Mouse (Mus musculus) megakaryocyte progenitor cell, adult 5-6 weeks (primary cell): ENCODE measurements around the gene Trim46. TPM values are rescaled to one million over a fixed set of nuclear protein-coding genes. Genes with fewer than 3 reads are reported as not detected.
A peak's percentile ranks its signal among the peaks of the same experiment; 100 is the strongest.
"Not testable (repeated sequence)": the region's sequence is repeated elsewhere in the genome, so short reads cannot be mapped to it uniquely, and the experiment has no call there.

ENCODE experiments used
- ATAC-seq: replicated peaks from 2 replicates; pipeline ENCODE4 v1.8.0; 2016; ENCODE audit warnings: mild to moderate bottlenecking, moderate TSS enrichment, inconsistent platforms; ENCODE audit not compliant: poor library complexity
- total RNA-seq, 2 experiments: library from RNA; stranded (forward) in 1 of 2; stranded (reverse) in 1 of 2; fragments of 157-497, 149-512 nt in 1 of 2; fragments of 200-1000 nt in 1 of 2; gene quantifications; 2 replicates each; pipeline versions ENCODE4 v1.2.3 to v1.2.4; 2015 to 2017

The Trim46 gene
- total RNA-seq, 2 experiments from 2014 or later, result 0.12 to 1.2 TPM

GRCm38 (mm10) chr3:89236516-89236915, 9.6 kb downstream of the Trim46 start:
- no peak for ATAC-seq

DNA sequence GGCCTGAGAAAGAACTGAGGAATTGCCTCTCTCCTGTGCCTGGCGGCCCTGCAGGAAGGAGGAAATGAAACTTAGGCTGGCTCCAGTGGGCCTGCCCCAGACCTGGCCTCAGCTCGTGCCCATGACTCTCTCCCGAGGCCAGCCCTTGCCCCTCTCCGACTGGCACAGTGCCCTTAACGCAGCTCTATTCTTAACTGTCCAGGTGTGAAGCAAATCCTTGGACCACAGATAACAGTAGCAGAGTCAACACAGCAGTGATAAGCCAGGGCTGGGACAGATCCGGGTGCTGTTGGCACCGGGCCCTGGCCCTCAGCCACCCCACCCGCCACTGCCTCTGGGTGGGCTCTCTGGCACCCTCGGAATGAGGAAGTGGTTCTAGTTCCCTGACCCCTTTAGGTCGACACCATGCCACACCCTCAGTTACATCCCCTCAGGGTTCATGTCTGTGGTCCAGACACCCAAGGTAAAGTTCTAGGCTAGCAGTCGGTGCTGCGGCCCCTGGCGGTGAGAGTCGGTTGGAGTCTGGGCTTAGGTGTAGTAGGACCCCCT, 12.5 kb downstream of the Trim46 start:
- ATAC-seq, result peak; percentile 73

- ATAC-seq, result no peak
Measured at GRCm38 (mm10) chr3:89232614-89233013, 13.5 kb downstream of the Trim46 start.

DNA sequence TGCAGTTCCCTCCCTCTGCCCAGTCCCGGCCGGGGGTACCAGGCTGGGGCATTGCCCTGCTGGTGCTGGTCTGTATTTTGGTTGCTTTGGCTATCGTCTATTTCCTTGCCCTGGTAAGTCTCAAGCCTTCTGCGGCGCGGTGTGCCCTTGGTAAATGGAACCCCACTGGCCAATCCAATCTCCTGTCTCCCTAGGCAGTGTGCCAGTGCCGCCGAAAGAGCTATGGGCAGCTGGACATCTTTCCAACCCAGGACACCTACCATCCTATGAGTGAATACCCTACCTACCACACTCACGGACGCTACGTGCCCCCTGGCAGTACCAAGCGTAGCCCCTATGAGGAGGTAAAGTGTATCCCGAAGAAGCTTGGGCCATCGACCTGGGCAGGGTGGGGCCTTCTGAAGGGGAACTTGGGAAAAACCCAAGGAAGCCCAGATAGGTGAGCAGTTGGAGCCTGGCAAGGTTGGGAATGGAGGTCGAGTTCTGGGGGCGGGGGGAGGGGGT, 14.3 kb downstream of the Trim46 start:
- no peak for ATAC-seq

GRCm38 (mm10) chr3:89231345-89231744, 14.8 kb downstream of the Trim46 start:
- ATAC-seq, result no peak

- ATAC-seq, result no peak
Measured at GRCm38 (mm10) chr3:89230561-89230960, 15.5 kb downstream of the Trim46 start.

- no peak for ATAC-seq
Measured at GRCm38 (mm10) chr3:89229276-89229675, 16.8 kb downstream of the Trim46 start.

DNA sequence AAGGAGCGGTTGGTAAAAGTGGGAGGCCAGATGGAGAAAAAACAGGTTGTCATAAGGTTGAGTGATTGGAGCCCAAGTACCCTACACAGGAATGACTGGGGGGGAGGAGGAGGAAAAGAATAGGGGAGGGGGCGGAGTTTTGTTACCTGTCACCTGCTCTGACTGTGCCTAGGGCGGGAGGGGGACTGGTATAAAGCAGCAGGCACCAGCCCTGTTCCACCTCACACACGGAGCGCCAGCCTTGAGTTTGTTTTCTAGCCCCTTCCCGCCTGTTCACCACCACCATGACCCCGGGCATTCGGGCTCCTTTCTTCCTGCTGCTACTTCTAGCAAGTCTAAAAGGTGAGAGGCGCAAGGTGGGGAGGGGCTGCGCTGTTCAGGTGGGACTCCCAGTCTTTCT, 17.3 kb downstream of the Trim46 start, which contains the start of gene Muc1:
TSS of gene Muc1 (plus strand) at position 222 of the 400 bp plus-strand sequence.
- ATAC-seq, result no peak

- peak; percentile 85 for ATAC-seq
Measured at GRCm38 (mm10) chr3:89228180-89228549, 17.9 kb downstream of the Trim46 start.

DNA sequence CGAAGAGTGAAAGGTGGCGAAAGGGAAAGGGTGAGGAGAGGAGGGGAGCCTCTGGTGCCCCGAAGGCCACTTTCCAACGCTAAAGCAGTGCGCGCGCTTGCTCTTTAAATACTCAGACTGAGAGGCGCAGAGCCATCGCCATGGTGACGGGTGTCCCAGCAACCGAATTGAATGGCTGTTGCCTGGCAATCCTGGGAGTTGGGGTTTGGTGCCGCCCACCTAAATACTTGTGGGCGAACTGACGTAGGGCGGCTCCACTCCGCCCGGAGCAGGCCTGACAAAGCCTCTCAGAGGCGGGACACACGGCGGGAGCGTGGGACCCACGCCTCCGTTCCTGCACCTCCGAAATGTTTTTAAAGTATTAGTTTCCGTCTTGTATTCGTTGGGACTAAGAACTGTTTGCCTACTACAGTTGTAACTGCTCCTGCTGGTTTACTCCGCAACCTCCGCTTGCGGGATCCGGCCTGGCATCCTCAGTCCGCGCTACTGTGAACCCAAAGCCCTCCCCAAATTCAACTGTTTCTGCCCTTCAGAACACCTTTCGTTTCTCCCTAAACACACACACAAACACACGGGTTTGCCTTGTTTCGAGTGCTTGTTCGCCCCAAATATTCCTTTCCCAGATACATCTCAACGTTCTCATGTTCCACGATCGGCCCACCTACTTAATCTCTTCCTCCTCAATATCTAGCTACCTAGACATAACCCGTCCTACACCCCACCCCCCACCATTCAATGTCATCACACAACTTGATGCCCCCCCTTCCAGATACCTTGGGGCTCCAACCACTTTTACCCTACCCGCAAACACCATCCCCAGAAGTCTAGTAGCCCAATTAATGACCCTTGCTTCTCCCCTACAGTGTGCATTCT, 18.6 kb downstream of the Trim46 start:
- ATAC-seq, result peak; percentile 68

- ATAC-seq, result no peak
Measured at GRCm38 (mm10) chr3:89226900-89227299, 19.2 kb downstream of the Trim46 start, which contains the start of gene Mtx1. Gene Mtx1, minus strand, starts transcription at chr3:89227088.

GRCm38 (mm10) chr3:89226361-89226760, 19.7 kb downstream of the Trim46 start:
- no peak for ATAC-seq

GRCm38 (mm10) chr3:89225918-89226317, 20.2 kb downstream of the Trim46 start:
- ATAC-seq, result no peak

DNA sequence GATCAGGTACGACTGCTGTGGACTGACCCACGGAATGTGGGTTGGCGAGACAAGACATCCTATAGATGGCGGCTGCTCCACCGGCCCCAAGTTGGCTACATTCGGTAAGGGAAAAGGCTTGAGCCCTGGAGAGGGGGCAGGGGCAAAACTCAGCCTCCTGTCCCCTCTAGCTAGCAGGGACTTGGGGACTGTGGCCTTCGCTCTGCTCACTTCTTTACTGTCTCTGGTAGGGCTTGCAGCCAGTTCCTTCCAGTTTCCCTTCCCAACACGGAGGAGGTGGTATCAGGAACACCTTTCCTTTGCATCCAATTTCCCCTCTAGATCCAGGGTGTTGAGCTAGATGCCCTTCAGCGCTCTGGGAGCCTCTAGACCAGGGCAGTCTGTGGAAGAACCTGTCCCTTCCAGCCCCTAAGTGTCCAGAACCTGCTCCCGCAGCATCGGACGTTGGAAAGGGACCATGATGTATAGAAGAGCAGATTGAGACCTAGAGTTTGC, 20.7 kb downstream of the Trim46 start:
- no peak for ATAC-seq

DNA sequence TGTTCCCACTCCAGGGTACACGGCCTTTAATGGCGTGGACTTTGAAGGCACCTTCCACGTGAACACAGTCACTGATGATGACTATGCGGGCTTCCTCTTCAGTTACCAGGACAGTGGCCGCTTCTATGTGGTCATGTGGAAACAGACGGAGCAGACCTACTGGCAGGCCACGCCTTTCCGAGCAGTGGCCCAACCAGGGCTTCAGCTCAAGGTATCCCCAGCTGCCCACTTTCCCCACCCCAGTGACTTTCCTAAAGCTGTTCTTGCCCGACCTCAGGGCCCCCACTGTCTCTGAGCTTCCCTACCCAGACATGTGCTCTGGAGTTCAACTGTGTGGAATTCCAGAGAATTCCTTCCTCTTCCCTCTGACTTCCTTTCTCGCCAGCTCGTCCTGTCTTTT, 21.3 kb downstream of the Trim46 start:
- ATAC-seq, result no peak

GRCm38 (mm10) chr3:89221167-89221566, 24.9 kb downstream of the Trim46 start:
- ATAC-seq, result no peak

DNA sequence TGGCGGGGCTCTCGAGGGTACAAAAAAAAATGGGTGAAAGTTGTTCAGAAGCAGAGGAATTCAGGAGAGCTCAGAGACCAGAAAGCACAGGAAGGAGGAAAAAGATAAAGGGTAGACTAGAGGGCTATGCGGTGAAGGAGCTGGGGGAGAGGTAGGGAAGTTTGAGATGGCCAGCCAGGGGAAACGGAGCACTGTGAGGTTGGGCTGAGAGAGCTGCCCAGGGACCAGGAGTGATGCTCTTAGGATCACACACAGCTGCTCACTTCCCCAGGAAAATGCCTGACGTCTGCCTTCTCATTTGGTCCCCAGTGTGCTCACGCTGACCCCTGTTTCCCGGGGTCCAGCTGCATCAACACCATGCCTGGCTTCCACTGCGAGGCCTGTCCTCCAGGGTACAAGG, 26.6 kb downstream of the Trim46 start:
- ATAC-seq, result no peak

DNA sequence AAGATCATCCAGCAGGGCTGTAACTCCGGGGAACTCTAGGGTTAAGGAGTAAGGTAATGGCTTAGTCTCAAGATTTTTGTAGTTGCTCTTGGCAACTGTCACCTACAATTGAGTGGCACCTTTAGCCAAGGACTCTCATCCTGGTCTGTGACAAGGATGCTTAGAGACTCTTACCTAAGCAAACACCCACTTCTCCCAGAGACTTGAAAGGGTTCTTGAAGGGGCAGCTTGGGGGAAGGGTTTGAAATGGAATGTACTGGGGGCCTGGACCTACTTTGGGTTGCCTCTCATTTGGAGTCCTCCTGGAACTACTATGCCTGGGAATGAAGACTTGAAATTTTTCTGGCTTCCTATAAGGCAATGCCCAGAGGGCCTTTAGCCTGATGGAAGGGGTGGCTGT, 27.8 kb downstream of the Trim46 start:
- no peak for ATAC-seq

GRCm38 (mm10) chr3:89216407-89216806, 29.7 kb downstream of the Trim46 start:
- not testable (repeated sequence) for ATAC-seq

DNA sequence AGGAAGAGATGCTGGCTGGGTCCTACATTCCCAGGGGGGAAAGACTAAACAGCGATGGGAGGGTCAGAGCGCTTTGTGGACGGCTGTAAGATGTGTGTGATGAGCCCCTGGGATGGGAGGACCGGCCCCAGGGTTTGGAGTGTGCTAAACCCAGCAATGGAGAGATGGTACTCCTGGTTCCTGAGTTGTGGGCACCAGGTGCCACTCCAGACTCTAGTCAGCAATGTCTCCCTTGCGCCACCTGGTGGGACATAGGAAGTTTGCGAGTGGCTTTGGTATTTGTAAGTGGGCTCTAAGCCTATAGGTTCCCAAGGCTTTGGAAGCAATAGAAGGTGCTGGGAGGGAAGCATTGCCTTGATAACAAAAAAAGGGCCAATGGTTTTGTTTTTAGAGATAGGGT, 30.3 kb downstream of the Trim46 start:
- peak; percentile 78 for ATAC-seq

DNA sequence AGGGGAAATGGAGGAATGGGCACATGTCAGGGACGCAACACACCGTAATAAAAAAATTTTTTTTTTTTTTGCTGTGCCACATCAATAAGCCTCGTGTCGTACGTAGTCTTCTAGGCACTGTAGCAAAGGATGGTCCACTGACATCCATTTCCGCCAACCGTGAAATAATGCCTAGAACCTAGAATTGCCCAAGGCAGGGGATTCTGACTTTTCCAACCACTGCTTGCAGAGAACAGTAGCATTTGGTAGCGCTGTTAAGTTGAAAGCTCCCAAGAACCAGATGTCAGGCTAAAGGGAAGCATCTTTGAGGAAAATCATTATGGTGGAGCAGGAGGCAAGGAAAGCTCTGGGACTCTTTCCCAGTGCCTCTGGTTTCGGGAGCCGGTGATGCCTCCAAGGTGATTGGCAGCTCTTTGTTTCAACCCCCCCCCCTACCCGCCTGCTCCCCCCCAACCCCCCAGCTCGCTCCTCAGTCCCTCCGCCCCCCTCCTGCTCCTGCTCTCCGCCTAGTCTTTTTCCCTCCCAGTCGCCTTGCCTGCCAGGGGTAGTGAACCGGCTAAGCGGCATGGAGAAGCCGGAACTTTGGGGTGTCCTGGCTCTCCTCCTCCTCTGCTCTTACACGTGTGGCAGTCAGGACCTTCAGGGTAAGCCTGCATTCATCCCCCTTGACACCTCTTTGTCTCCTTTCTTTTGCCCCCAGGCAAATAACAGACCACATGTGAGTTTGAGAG, 31.3 kb downstream of the Trim46 start, which contains the start of gene Thbs3:
TSS of gene Thbs3 (plus strand) at position 500 of the 731 bp plus-strand sequence.
- ATAC-seq, result no peak
